Mouse (Mus musculus) layer of hippocampus, postnatal 36 days (tissue): ENCODE results near the gene Dglucy. TPM values are rescaled to one million over a fixed set of nuclear protein-coding genes. Genes with fewer than 3 reads are reported as not detected.
"Not testable (repeated sequence)": the region's sequence is repeated elsewhere in the genome, so short reads cannot be mapped to it uniquely, and the experiment has no call there.

Experiments
- DNase-seq, 2 experiments: peaks; one replicate each; pipeline ENCODE4 v3.0.0; 2022
- total RNA-seq, 2 experiments: library from RNA; stranded (reverse); gene quantifications; 2 replicates each; pipeline ENCODE4 v1.2.3; 2021

The Dglucy gene
- total RNA-seq, 2 experiments from 2014 or later: 5.8 to 10.3 TPM

GRCm38 (mm10) chr12:100780416-100780815, 1.6 kb downstream of the Dglucy start:
- no peak for DNase-seq

GRCm38 (mm10) chr12:100781428-100782120, 2.7 kb downstream of the Dglucy start:
- no peak for DNase-seq

GRCm38 (mm10) chr12:100784152-100784551, 5.3 kb downstream of the Dglucy start:
- DNase-seq: no peak

GRCm38 (mm10) chr12:100785344-100785743, 6.5 kb downstream of the Dglucy start:
- no peak for DNase-seq

DNA sequence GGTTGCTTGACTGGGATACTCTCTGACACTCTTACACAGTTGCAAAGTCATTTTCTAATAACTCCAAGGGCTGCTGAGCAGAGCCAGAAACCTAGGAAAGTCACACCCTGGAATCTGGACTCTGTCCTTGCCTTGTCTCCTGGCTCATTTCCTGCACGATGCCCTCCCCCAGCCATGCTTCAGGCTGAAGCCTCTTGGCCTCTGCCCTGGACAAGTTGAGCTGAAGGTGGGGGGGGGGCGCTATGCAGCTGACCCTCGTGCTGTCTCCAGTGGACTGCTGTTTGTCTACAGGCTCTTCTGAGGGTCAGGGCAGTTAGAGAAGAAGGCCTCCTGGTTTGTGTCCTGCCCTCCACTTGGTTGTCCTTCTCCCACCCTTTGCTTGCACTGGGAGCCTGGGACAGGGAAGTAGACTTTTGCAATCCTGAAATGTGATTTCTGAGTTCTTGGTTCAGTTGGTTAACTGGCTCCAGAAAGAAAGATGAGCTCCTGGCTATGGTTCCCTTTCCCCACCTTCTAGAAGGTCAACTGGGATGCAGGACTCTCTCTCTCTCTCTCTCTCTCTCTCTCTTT, 11.2 kb downstream of the Dglucy start:
- DNase-seq: no peak

DNA sequence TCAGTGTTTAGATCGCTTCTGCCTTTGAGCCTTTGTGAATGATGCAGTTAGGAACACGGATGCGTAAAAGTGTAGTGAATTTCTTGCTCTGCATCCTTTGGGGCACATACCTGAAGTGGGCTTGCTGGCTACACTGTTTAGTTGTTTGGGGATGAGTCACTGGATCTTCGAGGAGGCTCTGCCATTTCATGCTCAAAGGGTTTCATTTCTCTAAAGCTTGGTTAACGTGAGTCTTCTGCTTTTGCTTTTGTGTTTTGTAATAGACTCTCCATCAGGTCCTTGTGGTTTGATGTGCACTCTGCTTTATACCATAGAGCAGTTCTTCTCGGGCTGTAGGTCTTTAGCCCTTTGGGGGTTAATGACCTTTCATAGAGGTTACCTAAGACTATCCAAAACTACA, 12.6 kb downstream of the Dglucy start:
- DNase-seq: no peak

- DNase-seq: no peak
Observed at GRCm38 (mm10) chr12:100794450-100795230, 15.8 kb downstream of the Dglucy start.

DNA sequence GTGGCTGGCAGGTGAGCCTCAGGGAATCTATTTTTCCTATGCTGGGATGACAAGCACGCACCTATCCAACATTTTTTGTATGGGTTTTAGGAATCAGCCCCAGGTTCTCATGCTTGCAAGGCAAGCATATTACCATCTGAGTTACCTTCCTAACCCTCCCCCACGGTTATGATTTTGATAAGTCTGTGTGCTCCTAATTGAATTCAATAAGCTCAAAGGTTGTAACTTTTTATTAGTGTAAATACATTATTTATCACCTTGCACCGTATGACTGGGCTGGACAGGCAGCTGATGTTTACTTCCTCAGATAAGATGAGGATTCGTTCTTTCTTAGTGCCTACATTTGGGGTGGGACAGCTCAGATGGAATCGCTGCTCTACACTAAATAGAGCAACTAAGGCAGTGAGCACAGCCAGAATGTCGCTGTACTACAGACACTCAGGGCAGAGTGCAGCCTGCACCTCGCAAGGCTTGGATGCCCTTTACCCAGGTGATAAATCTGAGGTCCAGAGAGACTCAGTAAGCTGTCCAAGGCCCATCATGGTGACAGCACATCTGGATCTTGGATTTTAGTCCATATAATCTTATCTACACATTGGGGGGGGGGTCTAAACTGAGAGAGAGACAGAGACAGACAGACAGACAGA, 16.7 kb downstream of the Dglucy start:
- no peak for DNase-seq

DNA sequence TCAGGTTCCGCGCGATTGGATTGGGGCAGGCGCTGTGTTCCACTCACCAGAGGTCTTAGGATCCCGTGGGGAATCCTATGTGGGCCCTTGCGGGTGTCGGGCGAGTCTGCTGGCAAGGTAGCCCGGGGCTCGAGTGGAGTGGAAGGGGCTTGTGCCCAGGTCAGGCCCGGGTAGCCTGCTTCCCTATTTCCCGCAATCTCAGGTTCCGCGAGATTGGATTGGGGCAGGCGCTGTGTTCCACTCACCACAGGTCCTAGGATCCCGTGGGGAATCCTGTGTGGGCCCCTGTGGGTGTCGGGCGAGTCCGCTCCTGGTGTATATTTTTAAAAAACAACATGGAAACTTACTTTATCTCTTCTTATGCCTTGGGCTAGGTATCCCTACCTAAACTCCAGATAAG, 24.5 kb downstream of the Dglucy start:
- not testable (repeated sequence) for DNase-seq

GRCm38 (mm10) chr12:100807280-100807679, 28.4 kb downstream of the Dglucy start:
- no peak for DNase-seq

DNA sequence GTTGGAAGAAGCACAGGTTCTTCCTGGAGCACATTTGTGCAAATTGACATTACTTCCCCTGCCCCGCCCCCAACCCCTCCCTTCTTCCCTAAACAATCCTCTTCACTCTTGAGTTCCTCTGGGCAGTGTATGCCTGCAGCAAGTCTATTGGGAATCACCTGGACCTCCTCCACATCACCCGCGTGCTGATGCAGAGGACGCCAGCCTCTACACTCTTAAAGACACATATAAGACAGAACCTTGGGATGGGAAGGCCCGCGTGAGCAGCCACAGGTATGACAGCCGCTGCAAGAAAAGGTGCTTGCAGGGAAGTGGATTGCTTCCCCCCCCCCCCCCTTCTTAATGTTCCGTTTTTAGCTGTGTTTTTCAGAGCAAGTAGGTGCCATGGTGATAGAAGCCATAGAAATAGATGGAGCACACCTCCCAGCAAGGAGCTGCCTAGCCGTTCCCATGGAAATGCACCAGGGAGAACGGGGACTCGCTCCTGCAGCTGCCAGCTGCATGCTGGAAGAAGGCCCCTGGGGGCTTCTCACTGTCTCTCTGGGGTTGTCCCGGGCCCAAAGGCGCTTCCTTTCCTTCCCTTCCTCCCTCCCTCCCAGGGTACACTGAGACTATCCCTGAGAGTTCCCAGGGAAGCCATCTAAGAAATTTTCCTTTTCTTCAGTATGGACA, 29.9 kb downstream of the Dglucy start:
- peak; percentile 24 to 37 for DNase-seq

DNA sequence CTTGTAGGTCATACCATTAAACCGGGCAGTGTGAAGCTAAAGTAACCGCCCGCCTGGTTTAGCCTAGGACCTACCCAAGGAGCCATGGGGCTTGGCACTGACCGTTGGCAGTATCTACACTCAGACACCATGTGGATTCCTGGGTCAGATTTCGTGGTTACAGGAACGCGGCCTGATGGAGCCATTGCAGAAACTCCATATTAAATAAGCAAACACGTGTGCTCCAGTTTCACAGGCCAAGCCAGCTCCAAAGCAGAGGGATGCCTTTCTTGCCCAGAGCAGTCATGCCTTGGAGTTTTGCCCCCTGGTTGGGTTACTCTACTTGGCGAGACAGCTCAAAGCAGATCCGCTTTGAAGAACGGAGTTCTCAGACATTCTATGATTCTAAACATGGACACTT, 31.7 kb downstream of the Dglucy start:
- DNase-seq: no peak

GRCm38 (mm10) chr12:100813901-100814300, 35.0 kb downstream of the Dglucy start:
- DNase-seq: peak in 1 of 2 experiments; percentile 29

GRCm38 (mm10) chr12:100814671-100815070, 35.8 kb downstream of the Dglucy start:
- no peak for DNase-seq

- DNase-seq: no peak
Observed at GRCm38 (mm10) chr12:100816906-100817305, 38.0 kb downstream of the Dglucy start.

DNA sequence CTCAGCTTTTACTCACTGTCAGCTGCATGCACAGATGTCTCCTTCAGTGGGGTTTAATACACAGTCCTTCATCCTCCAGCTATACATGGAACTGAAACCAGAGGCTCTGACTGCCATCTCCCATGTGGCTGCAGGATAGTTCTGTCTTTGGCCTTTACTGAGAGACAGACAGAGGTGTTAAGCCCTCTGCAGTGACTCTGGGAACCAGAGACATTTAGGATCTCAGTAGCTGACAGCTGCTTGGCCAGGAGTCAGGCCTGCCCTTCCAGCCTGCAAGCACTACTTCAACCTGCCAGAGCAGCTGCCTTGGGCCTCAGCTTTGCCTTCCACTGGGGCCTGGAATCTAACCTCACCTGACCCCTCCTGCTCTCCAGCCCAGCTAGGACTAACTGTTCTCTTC, 41.1 kb downstream of the Dglucy start:
- no peak for DNase-seq

GRCm38 (mm10) chr12:100831021-100831420, 52.2 kb downstream of the Dglucy start:
- DNase-seq: no peak

GRCm38 (mm10) chr12:100831629-100832325, 52.9 kb downstream of the Dglucy start:
- DNase-seq: no peak

DNA sequence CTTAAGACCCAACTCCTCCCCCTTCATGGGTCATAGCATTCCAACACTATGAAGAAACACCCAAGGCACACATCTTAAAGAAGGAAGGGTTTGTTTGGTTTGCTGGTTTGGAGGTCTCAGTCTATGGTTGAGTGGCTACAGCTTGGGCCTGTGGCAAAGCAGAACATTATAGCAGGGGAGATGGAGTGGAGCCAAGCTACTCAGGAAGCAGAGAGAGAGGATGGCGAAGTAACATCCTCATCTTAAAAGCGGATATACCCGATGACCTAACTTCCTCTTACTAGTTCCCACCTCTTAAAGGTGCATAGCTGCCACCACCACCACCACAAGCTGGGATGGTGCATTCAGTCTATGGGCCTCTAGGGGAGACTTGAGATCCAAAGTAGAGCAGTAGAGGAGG, 58.4 kb downstream of the Dglucy start:
- no peak for DNase-seq

- no peak for DNase-seq
Observed at GRCm38 (mm10) chr12:100839079-100839600, 60.3 kb downstream of the Dglucy start.

DNA sequence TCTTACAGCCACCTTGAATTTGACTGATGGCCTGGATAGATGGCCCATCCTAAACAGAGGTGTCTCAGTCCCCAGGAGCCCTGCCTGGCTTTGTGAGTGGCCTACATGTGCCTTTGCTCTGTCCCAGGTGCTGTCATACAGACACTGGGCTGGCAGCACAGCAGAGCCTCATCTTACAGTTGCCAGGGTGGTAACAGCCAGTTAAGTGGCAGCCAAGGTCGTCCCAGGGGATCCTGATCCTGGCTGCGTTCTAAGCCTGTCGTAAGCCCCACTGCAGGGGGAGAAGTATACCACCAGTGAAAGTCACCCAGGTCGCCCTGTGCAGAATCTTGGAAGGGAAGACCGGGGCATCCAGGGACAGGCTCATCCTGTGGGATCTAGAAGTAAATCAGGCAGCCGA, 61.1 kb downstream of the Dglucy start:
- DNase-seq: no peak
